Mouse (Mus musculus): Measurements from ENCODE around the gene Gm4869.

DNA sequence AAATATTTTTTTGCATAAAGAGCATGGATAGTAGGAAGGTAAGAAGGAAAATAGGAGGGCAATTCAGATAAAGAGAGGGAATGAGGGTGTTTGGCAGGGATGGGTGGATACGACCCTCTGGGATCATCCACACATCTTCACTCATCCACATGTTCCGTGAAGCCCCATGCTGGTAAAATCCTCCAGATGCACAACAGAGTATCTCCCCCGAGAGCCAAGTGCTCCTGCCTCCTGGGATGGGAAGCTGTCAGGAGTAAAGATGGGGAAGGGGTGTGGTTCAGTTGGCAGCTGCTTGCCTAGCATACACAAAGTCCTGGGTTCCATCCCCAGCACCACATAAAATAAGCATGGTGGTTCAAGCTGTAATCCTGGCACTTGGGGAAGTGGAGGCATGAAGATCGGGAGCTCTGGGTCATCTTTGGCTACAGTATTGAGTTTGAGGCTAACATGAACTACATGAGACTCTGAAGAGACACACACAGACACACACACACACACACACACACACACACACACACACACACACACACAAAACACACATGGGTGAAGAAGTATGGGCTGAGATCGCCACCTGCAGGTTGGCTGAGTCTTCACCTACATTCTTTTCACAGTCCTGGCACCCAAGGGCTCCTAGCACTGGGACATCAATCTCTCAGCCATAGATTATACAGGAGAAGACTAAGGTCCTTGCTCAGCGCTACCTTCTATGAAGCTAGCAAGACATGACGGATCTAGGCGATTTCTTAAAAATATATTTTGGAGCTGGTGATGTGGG lies 49.1 kb upstream of the Gm4869 start:
- TF ChIP-seq CTCF (IDR thresholded peaks at IDR 0.05; ENCODE audit: low read depth) (peak; percentile 79), EP300 (IDR thresholded peaks at IDR 0.05; ENCODE audit: low read depth) (no peak)

Measured in liver, postnatal 0 days (tissue).